Mouse (Mus musculus) heart, postnatal 0 days (tissue): ENCODE measurements around the gene Usp21.
A peak's percentile ranks its signal among the peaks of the same experiment; 100 is the strongest.

ENCODE experiments used
- CTCF ChIP-seq: IDR thresholded peaks from 2 replicates; pipeline ENCODE4 v1.5.1; 2016; ENCODE audit warnings: antibody characterized with exemption, control low read depth, low read depth
- EP300 ChIP-seq: IDR thresholded peaks from 2 replicates; pipeline ENCODE4 v1.6.1; 2016; ENCODE audit warnings: antibody characterized with exemption, low read depth

- TF ChIP-seq CTCF: no peak
- TF ChIP-seq EP300: peak; percentile 71; the same call in 1 of the 2 replicates
These were observed at the start of gene Usp21 for GRCm38 (mm10) chr1:171287136-171288081.
